Mouse (Mus musculus): Measurements from ENCODE around the gene Pibf1. TPM values are rescaled to one million over a fixed set of nuclear protein-coding genes. Genes with fewer than 3 reads are reported as not detected.

Pibf1 gene
- total and polyA plus RNA-seq, 3 experiments = 8.4 to 11.0 TPM; not detected in 1

DNA sequence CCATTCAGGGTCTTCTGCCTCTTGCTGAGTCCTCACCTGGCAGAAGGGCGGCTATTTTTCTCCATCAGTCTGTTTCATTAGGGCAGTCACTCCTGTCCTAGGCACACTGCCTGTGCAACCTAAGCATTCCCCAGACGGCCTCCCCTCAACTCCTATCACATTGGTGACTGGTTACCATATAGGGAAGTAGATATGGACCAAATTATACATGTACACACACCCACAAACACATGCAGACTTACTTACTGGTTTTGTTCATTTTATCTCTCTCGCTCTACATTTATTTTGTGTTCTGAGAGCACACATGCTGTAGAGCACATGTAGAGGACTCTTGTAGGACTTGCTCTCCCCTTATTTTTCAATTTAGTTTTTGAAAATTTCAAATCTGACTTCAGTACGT lies 3.8 kb downstream of the Pibf1 start:
- H3K4me3 ChIP-seq (ENCODE audit: control insufficient read depth in 1 of 2, insufficient read depth in 1 of 2, low read depth in 2 of 2, low read length in 2 of 2) = no peak overlapping the region
- peaks cover 15% of the 10 kb centered on the region for H3K79me2 ChIP-seq (ENCODE audit: control insufficient read depth, insufficient read depth, low read length, poor library complexity)
- peak overlapping the region; percentile 79; the same call in 1 of the 2 replicates for H3K27ac ChIP-seq (ENCODE audit: control insufficient read depth, low read depth, low read length)
- H3K36me3 ChIP-seq (ENCODE audit: control insufficient read depth in 1 of 2, insufficient read depth in 2 of 2, low read length in 2 of 2) = peaks cover 9 to 56% of the 10 kb centered on the region in 2 experiments; a peak in 3 of 4 replicates
- H3K27me3 ChIP-seq (ENCODE audit: control insufficient read depth in 1 of 2, insufficient read depth in 2 of 2, low read length in 2 of 2) = no peaks in the 10 kb centered on the region
- H3K9me3 ChIP-seq (replicated peaks; ENCODE audit: insufficient read depth, low read length) = no peaks in the 10 kb centered on the region
- no peak overlapping the region; the same call in 1 of the 2 replicates for H3K9ac ChIP-seq (ENCODE audit: control insufficient read depth, low read depth, low read length, poor library complexity, severe bottlenecking)
- H3K4me1 ChIP-seq (ENCODE audit: control insufficient read depth in 1 of 2, insufficient read depth in 2 of 2, low read length in 2 of 2) = peaks cover 32 to 35% of the 10 kb centered on the region in 2 experiments
- DNase-seq (ENCODE audit: low read depth, low spot score) = peak; percentile 59
- TF ChIP-seq SIN3A (IDR thresholded peaks at IDR 0.05; ENCODE audit: low read length) = peak; percentile 46; the same call in 1 of the 2 replicates
- TF ChIP-seq MXI1 (IDR thresholded peaks at IDR 0.05; ENCODE audit: low read depth, low read length) = peak; percentile 52; the same call in 1 of the 2 replicates
- TF ChIP-seq MAX (IDR thresholded peaks at IDR 0.05; ENCODE audit: low read length) = peak; percentile 58; the same call in 1 of the 2 replicates
- no peak for TF ChIP-seq MYB (IDR thresholded peaks at IDR 0.05; ENCODE audit: low read depth, low read length)
- no peak for TF ChIP-seq MAZ (IDR thresholded peaks at IDR 0.05; ENCODE audit: low read depth, low read length)
- no peak for TF ChIP-seq POLR2A (IDR thresholded peaks at IDR 0.05; ENCODE audit: control insufficient read depth in 1 of 2, insufficient read depth in 1 of 2, low read depth in 1 of 2, low read length in 2 of 2, poor library complexity in 1 of 2)
- no peak for TF ChIP-seq MAFK (IDR thresholded peaks at IDR 0.05; ENCODE audit: borderline replicate concordance, low read depth, low read length)
- peak in 1 of 2 experiments; percentile 38; a peak in 3 of 4 replicates for TF ChIP-seq EP300 (IDR thresholded peaks at IDR 0.05; ENCODE audit: low read depth in 1 of 2, low read length in 2 of 2)
- 0 out of 2 replicates have a peak, but pooled peaks have one; percentile 28 for TF ChIP-seq ETS1 (IDR thresholded peaks at IDR 0.05; ENCODE audit: low read depth, low read length)
- peak; percentile 63; the same call in 1 of the 2 replicates for TF ChIP-seq MYC (IDR thresholded peaks at IDR 0.05; ENCODE audit: low read depth, low read length)
- TF ChIP-seq TBP (IDR thresholded peaks at IDR 0.05; ENCODE audit: low read depth, low read length) = no peak
- TF ChIP-seq TCF12 (IDR thresholded peaks at IDR 0.05; ENCODE audit: low read depth, low read length) = 0 out of 2 replicates have a peak, but pooled peaks have one; percentile 23
- no peak for TF ChIP-seq POLR2AphosphoS2 (IDR thresholded peaks at IDR 0.05; ENCODE audit: low read length)
- no peak for TF ChIP-seq GABPA (IDR thresholded peaks at IDR 0.05; ENCODE audit: low read depth, low read length)

DNA sequence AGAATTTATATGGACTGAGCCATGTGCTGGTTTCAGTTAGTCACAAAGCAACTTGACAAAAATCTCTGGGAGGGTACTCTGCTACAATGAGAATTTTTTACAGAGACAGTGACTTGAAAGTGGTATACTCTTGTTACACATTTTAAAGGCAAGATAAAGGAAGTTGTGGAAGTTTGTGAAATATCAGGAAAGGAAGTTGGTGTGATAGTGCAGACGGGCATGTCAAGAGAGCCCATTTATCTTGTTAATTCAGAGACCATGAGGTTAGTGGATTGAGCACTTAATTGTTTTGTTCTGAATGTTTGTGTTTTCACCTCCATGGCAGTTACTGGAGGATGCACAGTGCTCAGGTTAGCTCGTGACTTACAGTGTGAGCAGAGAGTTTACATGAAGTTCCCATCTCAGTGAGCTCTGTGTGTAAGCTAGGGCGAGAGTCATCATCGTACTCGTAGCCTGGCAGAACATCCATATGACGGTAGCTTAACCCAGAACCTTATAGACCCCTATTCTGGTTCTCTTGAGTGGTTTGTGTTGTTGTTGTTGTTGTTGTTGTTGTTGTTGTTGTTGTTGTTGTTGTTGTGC lies 5.4 kb downstream of the Pibf1 start:
- Histone ChIP-seq H3K27me3 (ENCODE audit: control insufficient read depth in 1 of 2, insufficient read depth in 2 of 2, low read length in 2 of 2) (no peaks in the 10 kb centered on the region), H3K4me3 (ENCODE audit: control insufficient read depth in 1 of 2, insufficient read depth in 1 of 2, low read depth in 2 of 2, low read length in 2 of 2) (peak overlapping the region in 1 of 2 experiments; percentile 1; a peak in 3 of 4 replicates), H3K36me3 (ENCODE audit: control insufficient read depth in 1 of 2, insufficient read depth in 2 of 2, low read length in 2 of 2) (peaks cover 9 to 53% of the 10 kb centered on the region in 2 experiments; a peak in 3 of 4 replicates), H3K27ac (ENCODE audit: control insufficient read depth, low read depth, low read length) (peak overlapping the region; percentile 90), H3K79me2 (ENCODE audit: control insufficient read depth, insufficient read depth, low read length, poor library complexity) (peaks cover 4% of the 10 kb centered on the region), H3K4me1 (ENCODE audit: control insufficient read depth in 1 of 2, insufficient read depth in 2 of 2, low read length in 2 of 2) (peaks cover 32 to 35% of the 10 kb centered on the region in 2 experiments), H3K9me3 (replicated peaks; ENCODE audit: insufficient read depth, low read length) (no peaks in the 10 kb centered on the region), H3K9ac (ENCODE audit: control insufficient read depth, low read depth, low read length, poor library complexity, severe bottlenecking) (peak overlapping the region; percentile 24)
- TF ChIP-seq UBTF (IDR thresholded peaks at IDR 0.05; ENCODE audit: borderline replicate concordance, insufficient read depth, low read depth, low read length) (no peak), MAZ (IDR thresholded peaks at IDR 0.05; ENCODE audit: low read depth, low read length) (0 out of 2 replicates have a peak, but pooled peaks have one; percentile 39), MXI1 (IDR thresholded peaks at IDR 0.05; ENCODE audit: low read depth, low read length) (peak; percentile 91), ZC3H11A (IDR thresholded peaks at IDR 0.05; ENCODE audit: low read depth, low read length) (no peak), CHD1 (IDR thresholded peaks at IDR 0.05; ENCODE audit: low read depth, low read length) (peak; percentile 87), POLR2AphosphoS5 (IDR thresholded peaks at IDR 0.05; ENCODE audit: borderline replicate concordance, low read depth, low read length) (no peak), TCF12 (IDR thresholded peaks at IDR 0.05; ENCODE audit: low read depth, low read length) (peak; percentile 86), ETS1 (IDR thresholded peaks at IDR 0.05; ENCODE audit: low read depth, low read length) (peak; percentile 80), MYC (IDR thresholded peaks at IDR 0.05; ENCODE audit: low read depth, low read length) (peak; percentile 90), SIN3A (IDR thresholded peaks at IDR 0.05; ENCODE audit: low read length) (peak; percentile 88), RCOR1 (IDR thresholded peaks at IDR 0.05; ENCODE audit: low read depth, low read length) (peak; percentile 74), MYB (IDR thresholded peaks at IDR 0.05; ENCODE audit: low read depth, low read length) (peak; percentile 62; the same call in 1 of the 2 replicates), TAL1 (IDR thresholded peaks at IDR 0.05; ENCODE audit: low read length) (peak; percentile 77), ZMIZ1 (IDR thresholded peaks at IDR 0.05; ENCODE audit: low read depth, low read length) (peak; percentile 40; the same call in 1 of the 2 replicates), KAT2A (conservative IDR thresholded peaks at IDR 0.05; ENCODE audit: low read depth, low read length) (no peak), TBP (IDR thresholded peaks at IDR 0.05; ENCODE audit: low read depth, low read length) (0 out of 2 replicates have a peak, but pooled peaks have one; percentile 17), EP300 (IDR thresholded peaks at IDR 0.05; ENCODE audit: low read depth in 1 of 2, low read length in 2 of 2) (peak; percentile 88), HCFC1 (IDR thresholded peaks at IDR 0.05; ENCODE audit: low read depth, low read length) (peak; percentile 54; the same call in 1 of the 2 replicates), BHLHE40 (IDR thresholded peaks at IDR 0.05; ENCODE audit: borderline replicate concordance, low read depth, low read length) (peak; percentile 80; the same call in 1 of the 2 replicates), RAD21 (IDR thresholded peaks at IDR 0.05; ENCODE audit: low read depth, low read length) (no peak), CHD2 (IDR thresholded peaks at IDR 0.05; ENCODE audit: low read length) (no peak), GATA1 (IDR thresholded peaks at IDR 0.05; ENCODE audit: low read depth, low read length) (peak; percentile 77; the same call in 1 of the 2 replicates), MAX (IDR thresholded peaks at IDR 0.05; ENCODE audit: low read length) (peak; percentile 85), E2F4 (IDR thresholded peaks at IDR 0.05; ENCODE audit: borderline replicate concordance, low read depth, low read length) (no peak)
- DNase-seq (ENCODE audit: low read depth, low spot score) = peak; percentile 74
